Mouse (Mus musculus) ES-CJ7 (cell line): Measurements from ENCODE around the gene Sept4.
A peak's percentile ranks its signal among the peaks of the same experiment; 100 is the strongest.

Experiments used
- DNase-seq: peaks from one replicate; pipeline ENCODE4 v3.0.0; 2011; ENCODE audit warnings: low read depth, low spot score

The Sept4 gene

DNA sequence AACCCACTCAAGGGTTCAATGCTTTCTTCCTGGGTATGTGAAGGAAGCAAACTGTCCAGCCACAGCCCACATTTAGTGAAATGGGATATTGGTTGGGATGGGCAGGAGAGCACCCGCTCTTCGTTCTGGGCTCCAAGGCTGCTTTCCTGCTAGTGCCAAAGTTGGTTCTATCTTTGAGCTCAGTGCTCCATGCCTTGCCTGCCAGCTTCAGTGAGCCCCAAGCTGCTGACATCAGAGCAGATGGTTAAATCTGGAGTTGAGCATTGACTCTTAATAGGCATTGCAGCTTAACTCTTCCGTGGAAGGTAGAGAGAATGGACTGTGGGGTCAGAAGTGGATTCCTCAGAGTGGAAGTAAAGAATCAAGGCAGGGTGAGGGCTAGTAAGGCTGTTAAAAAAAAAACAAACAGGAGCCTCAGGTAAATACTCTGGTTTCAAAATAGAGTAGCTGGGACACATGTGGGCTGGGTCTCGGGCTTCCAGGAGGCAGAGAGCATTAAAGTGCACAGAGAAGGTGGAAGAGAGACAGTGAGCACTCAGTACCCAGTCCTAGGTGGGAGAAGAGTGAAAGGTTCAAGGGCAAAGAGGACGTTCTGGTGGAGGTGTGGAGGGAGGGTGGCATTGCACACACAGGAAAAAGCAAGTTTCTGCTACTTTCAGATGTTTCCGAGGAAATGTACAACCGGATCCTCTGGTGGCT lies at the start of gene Sept4:
Gene Sept4 (plus strand): TSS at position 649 of the 699 bp plus-strand sequence.
- DNase-seq: no peak

DNA sequence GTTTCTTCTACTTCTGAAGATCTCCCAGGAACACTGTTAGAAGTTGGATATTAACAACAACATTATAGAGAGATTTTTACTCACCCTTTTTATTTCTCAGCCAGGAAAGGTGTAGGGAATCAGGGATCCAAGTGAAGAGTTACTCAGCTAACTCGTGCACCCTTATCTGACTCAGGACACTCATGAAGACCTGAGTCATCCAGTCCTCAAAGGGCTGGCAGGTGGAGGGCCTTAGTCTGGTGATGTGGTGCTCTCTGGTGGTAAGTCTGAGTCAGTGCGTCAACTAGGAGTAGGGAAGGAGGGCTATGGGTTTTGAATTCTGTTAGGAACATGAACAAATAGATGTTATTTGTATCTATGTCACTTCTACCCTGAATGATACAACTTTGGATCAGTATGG lies 49.4 kb upstream of the Sept4 start:
- DNase-seq: peak; percentile 78

DNA sequence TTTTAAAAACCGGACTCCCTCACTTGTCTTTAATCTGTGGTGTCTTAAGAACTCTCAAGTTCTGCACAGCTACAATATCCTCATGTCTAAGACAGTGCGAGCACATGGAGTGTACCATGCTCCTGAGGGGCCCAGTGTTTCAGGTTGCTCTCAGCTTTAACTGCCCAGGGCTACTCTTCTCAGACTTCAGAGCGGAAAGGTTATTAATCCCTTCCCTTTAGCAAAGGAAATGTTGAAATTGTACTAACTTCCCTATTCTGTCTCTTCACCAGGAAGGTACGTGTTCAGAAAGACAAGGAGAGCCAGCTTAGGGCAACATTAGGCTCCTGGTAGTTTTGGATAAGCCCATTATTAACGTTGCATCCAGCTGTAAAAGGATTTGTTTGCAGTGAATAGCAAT lies 45.2 kb upstream of the Sept4 start:
- DNase-seq: no peak

DNA sequence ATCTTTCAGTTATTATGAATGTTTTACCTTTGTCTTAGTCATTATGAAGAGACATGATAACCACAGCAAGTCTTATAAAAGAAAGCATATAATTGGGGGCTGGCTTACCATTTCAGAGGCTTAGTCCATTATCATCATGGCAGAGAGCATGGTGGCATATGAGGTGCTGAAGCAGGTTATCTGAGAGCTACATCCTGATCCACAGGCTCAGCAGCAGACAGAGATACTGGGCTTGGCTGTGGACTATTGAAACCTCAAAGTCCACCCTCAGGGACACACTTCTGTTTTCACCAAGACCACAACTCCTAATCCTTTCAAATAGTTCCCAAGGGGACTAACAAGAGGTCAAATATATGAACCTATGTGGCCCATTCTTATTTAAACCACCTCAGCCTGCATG lies 44.7 kb upstream of the Sept4 start:
- no peak for DNase-seq

DNA sequence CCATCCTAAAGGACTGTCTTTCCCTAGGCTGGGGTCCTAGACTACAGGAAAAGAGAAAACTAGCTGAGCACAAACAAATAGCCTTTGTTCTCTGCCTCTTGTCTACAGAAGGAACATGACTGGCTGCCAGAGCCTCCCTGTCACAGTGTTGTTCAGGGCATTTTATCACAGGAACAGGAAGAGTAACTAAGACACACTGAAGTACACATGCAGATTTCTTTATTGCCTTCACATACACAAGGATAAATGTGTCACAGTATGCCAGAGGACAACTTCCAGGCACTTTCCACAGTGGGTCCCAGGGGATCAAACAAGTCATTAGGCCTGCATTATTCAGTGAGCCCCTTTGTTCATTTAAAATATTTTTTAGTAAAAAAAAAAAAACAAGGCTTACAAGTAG lies 43.9 kb upstream of the Sept4 start:
- DNase-seq: no peak

DNA sequence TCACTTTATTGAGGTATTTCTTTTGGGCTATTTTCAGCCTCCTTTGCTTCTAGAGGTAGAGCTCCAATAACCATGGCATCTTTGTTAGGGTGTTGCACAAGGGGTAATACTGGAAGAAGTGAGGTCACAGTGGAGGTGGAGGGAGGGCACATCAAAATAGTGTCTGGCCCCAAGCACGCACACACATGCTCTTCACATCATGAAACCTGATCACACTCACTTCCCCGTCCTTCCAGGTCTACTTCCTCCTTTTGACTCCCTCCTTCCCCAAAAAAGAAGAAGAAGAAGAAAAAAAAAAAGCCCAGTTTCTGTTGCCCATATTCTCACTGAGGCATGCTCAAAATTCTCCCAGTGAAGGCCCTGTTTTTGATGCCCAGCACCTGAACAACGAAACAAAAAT lies 41.3 kb upstream of the Sept4 start:
- DNase-seq: no peak

DNA sequence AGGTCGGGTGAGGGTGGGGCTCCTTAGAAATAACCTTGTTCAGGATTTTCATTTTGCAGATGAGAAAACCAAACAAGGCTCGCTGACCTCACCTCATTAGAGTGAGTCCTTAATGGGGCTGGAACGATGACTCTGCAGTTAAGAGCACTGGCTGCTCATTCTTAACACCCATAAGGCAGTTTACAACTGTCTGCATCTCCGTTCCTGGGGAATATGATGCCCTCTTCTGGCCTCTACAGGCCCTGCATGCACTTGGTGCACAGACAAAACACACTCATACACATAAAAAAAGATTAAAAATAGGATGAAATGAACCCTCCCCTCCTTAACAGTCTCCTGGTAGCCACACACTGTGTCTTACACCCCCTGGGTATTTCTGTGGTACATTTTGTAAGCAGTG lies 40.7 kb upstream of the Sept4 start:
- peak; percentile 57 for DNase-seq

DNA sequence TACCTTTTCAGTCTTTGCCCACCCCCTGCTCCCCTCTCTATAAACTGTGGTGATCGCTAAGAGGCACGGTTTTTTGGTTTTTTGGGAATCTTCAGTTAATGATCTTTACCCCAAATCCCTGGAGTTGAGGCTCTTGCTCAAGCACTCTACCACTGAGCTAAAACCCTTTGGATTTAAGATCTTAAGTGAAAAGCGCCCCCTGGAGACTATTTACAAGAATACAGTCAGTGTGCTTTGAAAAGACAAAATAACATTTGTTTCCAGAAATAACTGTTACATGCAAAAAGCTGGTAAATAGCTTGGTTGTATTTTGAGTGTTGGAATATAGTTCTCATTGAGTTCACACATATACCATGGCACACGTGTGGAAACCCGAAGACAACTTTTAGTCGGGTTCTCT lies 37.0 kb upstream of the Sept4 start:
- peak; percentile 57 for DNase-seq

DNA sequence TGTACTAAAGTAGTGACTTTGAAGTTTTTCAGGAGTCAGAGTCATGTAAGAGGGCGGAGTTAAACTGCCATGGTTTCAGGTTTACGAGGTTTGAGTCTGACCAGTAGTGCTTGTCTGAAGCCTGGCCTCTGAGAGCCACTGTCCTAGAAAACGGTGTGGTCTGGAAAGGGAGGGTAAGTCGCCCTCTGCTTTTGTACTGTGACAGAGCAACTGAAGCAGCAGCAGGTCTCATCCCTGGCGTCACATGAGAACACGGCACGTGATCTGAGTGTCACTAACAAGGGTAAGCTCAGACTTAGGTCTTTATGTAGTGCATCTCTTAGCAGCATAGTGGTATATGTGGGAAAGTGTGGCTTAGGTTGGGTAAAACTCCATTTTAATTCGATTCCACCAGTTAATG lies 26.4 kb upstream of the Sept4 start:
- no peak for DNase-seq

DNA sequence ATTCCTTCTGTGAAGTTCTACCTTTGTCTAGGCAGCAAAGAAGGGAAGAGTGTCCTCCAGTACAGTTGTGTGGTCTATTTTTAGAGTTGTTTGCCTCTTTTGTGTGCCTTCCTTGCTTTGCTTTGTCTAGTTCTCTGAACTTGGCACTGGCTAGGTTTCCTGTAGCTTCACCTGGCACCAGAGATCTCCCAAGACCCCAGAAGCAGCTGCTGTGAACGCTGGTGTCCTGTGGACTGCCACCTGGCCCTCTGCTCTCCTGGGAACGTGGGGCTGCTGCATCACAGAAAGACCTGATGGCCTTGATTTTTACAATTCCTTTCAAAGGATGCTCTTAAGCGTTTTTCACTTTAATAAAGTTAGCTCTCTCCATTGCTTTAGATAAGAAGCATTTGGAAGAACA lies 25.8 kb upstream of the Sept4 start:
- no peak for DNase-seq

DNA sequence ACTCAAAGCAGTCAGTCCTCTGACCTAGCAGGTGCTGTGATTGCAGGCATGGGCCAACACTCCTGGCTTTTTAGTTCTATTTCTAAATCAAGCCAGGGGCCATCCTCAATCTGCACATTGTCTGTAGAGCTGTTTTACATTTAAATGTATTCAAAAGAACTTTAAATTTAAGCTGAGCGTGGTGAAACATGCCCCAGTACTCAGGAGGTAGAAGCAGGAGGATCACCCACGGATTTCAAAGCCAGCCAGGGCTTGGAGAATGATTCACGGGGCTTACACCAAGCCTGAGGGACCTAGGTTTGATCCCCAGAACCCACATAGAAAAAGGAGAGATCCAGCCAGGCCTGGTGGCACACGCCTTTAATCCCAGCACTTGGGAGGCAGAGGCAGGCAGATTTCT lies 15.4 kb upstream of the Sept4 start:
- DNase-seq: no peak

DNA sequence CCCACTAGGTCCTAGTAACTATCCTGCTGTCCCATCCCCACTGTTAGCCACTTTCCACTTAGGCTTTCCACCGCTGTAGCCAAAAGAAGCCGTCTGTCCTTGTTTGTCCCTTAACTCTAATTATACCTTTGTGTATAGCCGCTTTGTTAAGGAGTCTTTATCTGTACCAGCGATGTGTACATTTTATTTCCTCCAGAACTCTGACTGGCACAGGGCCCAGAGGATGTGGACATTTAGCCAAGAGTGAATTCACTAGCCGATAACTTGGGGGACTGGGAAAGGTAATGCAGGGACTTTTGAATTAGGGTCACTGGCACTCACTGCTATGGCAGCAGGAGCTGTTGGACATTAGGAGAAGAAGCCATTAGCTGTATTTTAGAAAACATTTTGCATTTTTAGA lies 14.3 kb upstream of the Sept4 start:
- no peak for DNase-seq

DNA sequence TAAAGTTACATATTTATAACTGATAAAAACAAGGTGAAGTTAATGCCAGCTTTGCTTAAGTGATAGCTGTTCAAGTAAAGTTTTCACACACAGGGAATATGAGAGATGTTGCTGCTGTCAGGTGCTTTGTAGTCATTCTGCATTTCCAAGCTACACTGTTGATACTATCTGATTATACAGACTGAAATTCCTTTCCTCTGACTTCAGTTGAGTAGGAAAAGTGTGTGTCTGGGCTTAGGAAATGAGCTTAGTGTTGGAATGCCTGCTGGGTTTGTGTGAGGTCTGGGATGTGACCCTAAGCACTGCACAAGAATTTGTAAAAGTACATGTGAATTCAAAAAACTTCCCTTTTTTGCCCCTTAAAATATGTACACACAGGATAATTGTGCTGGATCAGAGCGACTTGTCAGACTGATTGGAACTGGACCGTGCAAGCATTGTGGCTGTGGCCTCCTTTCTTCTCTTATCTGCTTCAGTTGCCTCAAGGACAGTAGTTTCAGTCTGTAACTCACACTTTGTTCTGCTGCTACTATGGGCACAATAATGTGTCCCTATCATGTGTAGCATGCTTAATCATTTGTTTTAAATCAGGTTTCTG lies 13.5 kb upstream of the Sept4 start:
- DNase-seq: no peak

DNA sequence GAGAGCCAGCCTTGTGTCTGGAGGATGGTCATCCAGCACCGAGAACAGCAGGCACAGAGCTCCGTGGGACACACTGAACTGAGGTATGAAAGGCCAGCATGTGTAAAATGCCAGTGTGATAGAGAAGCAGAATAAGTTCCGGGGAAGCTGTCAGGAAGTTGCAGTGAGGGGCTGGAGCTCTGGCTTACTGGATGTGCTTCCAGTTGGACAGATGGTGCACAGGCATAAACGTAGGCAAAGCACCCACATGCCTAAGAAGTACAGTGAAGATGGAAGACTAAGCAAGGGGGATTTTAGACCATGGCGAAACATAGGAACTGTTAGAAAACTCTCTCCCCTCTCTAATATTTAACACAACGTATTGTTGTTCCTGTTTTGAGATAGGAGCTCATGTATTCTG lies 7.5 kb upstream of the Sept4 start:
- DNase-seq: no peak

DNA sequence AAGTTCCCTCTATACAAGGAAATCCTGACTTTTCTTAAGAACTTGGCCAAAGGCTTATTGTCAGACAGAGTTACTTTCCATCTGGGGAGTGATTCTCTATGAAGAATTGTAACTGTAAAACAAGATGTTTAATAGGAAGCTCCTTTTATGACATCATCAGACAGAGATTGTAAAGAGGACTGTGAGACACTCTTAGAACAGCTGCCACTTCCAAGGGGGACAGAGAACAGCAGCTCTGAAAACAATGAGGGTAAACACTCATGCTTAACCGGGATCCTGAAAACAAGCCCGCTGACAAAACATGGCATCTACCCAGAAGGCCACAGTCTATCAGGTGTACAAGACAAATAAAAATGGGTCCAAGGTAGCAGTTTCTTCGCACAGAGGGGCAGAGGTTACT lies 2.2 kb upstream of the Sept4 start, which contains the start of gene Gm11492:
Gene Gm11492 (plus strand): TSS at position 153 of the 400 bp plus-strand sequence.
- DNase-seq: no peak

DNA sequence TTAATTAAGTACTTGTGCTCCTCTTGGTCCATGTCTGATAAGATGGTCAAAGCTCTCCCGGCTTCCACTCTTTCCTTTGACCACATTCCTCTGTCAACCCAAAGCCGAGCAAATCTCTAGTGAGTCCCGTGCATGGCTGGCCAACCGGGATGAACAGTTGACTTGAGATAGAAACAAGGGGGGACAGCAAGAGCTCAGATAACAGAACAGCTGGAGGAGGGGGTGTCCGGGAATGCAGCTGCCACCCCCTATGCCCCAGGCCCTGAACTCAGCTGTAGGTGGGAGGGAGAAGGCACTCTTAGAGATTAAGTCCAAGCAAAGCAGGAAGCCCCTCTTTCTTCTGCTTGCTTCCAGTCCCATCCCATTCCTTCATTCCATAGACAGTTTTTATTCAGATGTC lies 2.0 kb downstream of the Sept4 start:
- DNase-seq: no peak

DNA sequence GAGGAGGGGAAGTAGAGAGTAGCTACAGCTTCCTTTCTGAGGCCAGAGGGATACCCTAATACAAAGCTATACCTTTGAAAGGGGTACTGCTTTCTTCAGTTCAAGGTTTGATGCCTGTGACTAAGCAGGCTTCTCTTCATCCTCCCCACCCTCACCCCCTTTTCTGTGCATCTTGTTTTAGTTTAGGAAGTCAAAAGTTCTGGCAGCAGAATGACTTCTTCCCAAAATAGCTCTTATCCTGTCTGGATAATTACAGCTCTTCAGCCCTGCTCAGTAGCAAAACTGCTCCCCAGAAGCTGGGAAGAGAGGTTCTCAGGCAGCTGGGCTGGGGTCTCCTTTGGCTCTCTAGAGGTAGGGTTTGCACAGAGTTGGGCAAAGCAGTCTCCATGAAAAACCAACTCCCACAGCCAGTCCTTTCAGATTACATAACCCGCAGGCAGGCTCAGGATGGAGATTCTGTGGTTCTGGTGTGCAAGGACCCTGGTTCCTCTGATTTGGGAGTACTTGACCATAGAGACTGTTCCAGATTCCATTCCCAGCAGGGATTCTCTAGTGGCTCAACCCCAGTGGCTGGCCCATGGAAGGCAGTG lies 2.8 kb downstream of the Sept4 start:
- no peak for DNase-seq

DNA sequence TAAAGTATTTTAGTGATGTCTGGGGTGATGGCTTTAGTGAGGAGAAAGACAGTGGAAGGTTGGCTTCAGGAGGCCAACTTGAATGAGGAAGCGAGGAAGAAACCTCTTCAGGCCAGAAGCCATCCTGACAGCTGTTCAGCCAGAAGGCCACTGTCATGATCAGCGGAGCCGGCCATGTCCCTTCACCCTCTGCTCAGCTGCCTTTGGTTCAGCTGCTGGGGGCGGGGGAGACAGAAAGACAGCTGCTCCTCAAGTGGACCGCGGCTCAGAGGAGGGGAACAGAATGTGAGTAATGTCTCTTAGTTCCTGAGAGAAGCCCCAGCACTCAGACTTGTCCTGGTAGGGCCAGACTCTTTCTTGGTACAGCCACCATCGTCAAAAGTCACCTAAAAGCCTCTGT lies 5.0 kb downstream of the Sept4 start:
- no peak for DNase-seq

DNA sequence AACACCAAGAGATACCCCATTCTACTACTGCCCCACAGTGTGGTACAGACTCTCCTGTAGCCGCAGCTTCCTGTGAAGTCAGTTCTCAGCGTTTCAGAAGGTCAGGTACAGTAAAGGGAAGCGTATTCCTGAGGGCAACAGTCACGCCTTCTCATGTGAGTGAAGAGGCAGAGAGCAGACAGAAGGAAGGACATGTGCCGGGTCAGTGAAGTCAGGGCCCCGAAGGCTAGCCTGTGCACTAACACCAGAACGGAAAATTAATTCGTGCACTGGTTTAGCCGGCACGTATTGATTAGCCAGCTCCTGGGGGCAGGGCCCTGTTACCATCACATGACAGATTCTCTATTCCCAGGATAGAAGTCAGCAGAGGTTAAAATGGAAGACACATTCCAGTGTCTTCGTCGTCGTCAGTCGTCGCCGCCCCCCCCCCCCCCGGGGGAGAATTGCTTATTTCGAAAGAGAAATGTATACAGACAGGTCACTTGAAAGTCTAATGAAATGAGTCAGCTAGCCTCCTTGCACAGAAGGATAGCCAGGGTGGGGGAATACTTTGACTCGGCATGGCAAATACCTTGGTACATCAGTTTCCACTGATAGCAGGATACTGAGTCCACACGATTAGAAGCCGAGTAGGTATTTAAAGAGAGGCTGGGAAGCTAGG lies 5.9 kb downstream of the Sept4 start:
- DNase-seq: no peak

DNA sequence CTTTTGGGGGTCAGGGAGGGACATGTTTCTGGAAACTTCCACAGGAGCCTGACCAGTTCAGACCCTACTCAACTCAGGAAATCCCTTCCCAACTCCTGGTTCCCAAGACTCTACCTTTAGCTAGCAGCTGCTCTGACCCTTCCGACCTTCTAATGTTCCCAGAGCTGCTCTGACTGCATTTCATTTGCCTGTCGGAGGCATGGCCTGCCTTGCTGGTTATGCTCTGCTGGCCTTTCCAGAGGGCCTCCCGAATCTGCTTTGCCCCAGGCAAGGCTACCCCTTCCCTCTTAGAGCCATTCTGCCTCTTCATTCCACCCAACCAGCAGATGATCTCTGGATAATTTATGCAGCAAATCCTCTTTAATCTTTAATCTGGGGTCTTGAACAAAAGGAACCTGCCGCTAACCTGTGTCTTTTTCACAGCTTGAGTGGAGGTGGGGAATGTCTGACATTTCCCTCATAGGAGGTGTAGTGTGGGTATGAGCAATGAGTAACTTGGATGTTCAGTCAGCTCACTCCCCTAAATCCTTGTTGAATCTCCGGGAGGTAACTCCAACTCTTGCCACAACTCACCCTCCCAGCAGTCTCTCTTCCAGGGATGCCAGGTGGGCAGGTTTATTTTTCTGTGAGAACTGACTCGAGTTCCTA lies 9.0 kb downstream of the Sept4 start:
- DNase-seq: no peak

DNA sequence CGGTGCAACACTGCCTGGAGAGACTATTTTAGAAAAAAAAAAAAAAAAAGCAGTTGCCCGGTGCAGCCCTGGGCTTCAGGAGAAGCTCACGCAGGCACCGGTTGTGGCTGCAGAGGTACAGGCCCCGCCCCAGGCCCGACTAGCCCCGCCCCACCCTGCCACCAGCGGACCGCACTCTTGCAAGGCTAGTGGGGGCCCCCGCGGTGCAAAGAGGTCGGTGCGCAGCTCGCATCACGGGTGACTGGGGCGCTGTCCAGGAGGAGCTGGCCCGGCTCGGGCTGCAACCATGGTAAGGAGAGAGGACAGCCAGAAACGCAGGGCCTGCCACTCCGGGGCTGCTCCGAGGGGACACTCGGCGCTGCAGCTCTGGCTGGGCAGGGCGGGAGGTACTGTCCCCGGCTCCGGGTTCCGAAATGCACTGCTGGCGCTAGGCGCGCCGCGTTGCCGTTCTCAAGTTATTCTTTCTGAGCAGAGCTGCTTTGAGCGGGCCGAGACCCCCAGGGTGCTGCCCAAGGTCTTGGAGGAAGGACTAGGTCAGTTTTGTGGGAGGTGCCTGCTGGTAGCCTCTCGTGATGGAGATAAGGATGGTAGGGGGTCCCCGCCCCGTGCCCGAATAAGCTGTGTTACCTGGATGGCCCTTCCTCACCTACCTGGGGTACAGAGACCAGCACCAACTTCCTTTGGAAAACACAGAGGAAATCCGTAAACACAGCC lies 9.7 kb downstream of the Sept4 start:
- no peak for DNase-seq
